Mouse (Mus musculus) limb, embryonic 14.5 days (tissue): ENCODE measurements around the gene Coa5. TPM values are rescaled to one million over a fixed set of nuclear protein-coding genes. Genes with fewer than 3 reads are reported as not detected.

ENCODE experiments used
- ATAC-seq: fragments of 200-750 bp; cut with Nextera tagmentation; 2 replicates; pipeline ENCODE4 v1.8.0; 2017; ENCODE audit warnings: low read depth, moderate number of reproducible peaks, moderate TSS enrichment; ENCODE audit not compliant: low FRiP score
- DNase-seq: peaks from one replicate; pipeline ENCODE4 v3.0.0-alpha.2; 2015; ENCODE audit warnings: low spot score
- H3K27ac ChIP-seq: fragments of 300-500 bp; sonication (generic); replicated peaks from 2 replicates; pipeline ENCODE4 v1.5.1; 2014; ENCODE audit warnings: low read depth, mild to moderate bottlenecking, low read length, moderate library complexity, mixed read lengths
- H3K27me3 ChIP-seq: fragments of 300-500 bp; sonication (generic); 2 replicates; pipeline ENCODE4 v1.6.1; 2014; ENCODE audit warnings: low read length, mixed read lengths; ENCODE audit not compliant: control insufficient read depth, insufficient read depth
- H3K36me3 ChIP-seq: fragments of 300-500 bp; sonication (generic); 2 replicates; pipeline ENCODE4 v1.6.1; 2014; ENCODE audit warnings: mild to moderate bottlenecking, low read length, moderate library complexity, mixed read lengths; ENCODE audit not compliant: control insufficient read depth, insufficient read depth
- H3K4me1 ChIP-seq: fragments of 300-500 bp; sonication (generic); 2 replicates; pipeline ENCODE4 v1.6.1; 2014; ENCODE audit warnings: antibody characterized with exemption, low read length, mixed read lengths; ENCODE audit not compliant: control insufficient read depth, insufficient read depth
- H3K4me2 ChIP-seq: fragments of 300-500 bp; sonication (generic); replicated peaks from 2 replicates; pipeline ENCODE4 v1.6.1; 2014; ENCODE audit warnings: low read depth, mild to moderate bottlenecking, low read length, moderate library complexity; ENCODE audit not compliant: severe bottlenecking
- H3K4me3 ChIP-seq: fragments of 300-500 bp; sonication (generic); replicated peaks from 2 replicates; pipeline ENCODE4 v1.5.1; 2014; ENCODE audit warnings: low read length
- H3K9ac ChIP-seq: fragments of 300-500 bp; sonication (generic); 2 replicates; pipeline ENCODE4 v1.6.1; 2014; ENCODE audit warnings: mild to moderate bottlenecking, low read depth, low read length, moderate library complexity; ENCODE audit not compliant: severe bottlenecking
- H3K9me3 ChIP-seq: fragments of 300-500 bp; sonication (generic); 2 replicates; pipeline ENCODE4 v1.6.1; 2016; ENCODE audit warnings: low read length; ENCODE audit not compliant: control insufficient read depth
- POLR2A ChIP-seq: fragments of 200-500 bp; IDR thresholded peaks from 2 replicates; pipeline ENCODE4 v1.8.0; 2012; ENCODE audit warnings: inconsistent platforms, mild to moderate bottlenecking, moderate library complexity, borderline replicate concordance; ENCODE audit not compliant: insufficient read depth, insufficient read length; ENCODE audit errors: extremely low read depth
- WGBS: fragments of 180-500 bp; shearing (Covaris S2); extraction: QIAGEN DNeasy Blood & Tissue Kit; methylation state at CpG from one replicate; pipeline ENCODE4 v1.1.7; 2014; 5-methylcytosine and 5-hydroxymethylcytosine counted together
- polyA plus RNA-seq, 2 experiments: library from polyadenylated mRNA; depleted of rRNA in 1 of 2; stranded (reverse) in 1 of 2; unstranded in 1 of 2; fragments of >200 nt; fragmentation: Nextera tagmentation in 1 of 2; extraction: Ambion mirVana in 1 of 2; gene quantifications; 2 replicates each; pipeline versions ENCODE4 v1.2.1 to v1.2.3; 2012 to 2014

Gene Coa5
- polyA plus RNA-seq (2012; rRNA removed) (42.9 and 52.2 TPM in 2 replicates), polyA plus RNA-seq (2014; fragmentation: Nextera tagmentation; extraction: Ambion mirVana) (50.9 and 52.3 TPM in 2 replicates)

DNA sequence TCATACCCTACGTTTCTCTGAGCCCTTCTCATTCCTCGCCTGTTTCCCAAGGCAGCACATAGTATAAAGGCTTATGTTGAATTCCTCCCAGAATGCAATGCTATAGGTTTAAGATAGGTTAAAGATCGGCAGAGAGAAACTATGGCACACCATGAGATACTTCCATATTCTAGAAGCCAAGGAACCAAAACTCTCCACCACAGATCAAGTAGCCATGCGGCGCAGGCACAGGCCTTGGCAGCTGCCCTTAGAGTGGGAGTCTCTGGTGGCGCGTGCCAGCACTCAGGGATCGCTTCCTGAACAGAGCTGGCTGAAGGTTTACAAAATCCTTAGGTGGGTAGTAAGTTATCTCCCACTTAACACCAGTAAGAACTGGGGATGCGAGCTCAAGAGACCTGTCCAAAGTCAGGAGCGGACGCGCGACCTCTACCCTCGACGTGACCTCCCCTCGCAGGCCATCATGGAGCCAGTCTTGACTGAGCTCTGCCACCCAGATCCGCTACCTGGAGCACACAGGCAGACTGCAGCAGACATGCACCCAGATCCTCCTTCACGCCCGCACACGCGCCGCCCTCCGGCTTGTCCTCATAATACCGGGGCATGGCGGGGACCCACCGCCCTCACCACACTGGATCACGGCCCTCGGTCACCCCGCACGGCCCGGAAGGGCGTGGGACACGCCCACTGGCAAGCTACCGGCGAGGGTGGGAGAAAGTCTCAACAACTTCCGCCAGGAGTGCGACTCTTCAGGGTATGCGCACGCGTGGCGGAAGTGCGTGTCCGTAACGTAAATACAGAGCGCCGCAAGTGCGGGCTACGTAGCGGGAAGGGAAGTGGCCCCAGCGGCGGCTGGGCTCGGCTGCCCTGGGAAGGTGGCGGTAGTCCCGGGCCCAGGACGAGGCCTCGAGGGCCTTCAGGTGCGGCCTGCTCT, at the start of gene Coa5, which contains the start of gene Unc50:
Gene Coa5, minus strand, starts transcription at position 738 of the 931 bp plus-strand sequence.
Gene Unc50, plus strand, starts transcription at position 774 of the 931 bp plus-strand sequence.
- WGBS: 4% methylated on average over 50 of the region's 57 CpGs
- peak within 1 kb of the TSS; percentile 96 for H3K4me3 ChIP-seq
- peak within 1 kb of the TSS; percentile 68 for H3K27ac ChIP-seq
- ATAC-seq (peak; percentile 98), DNase-seq (peak; percentile 92)
- peaks cover under 1% of the 10 kb centered on the region; the same call in 1 of the 2 replicates for H3K9me3 ChIP-seq
- H3K9ac ChIP-seq: peak within 1 kb of the TSS; percentile 90
- peaks cover 20% of the 10 kb centered on the region for H3K4me1 ChIP-seq
- TF ChIP-seq POLR2A: peak; percentile 93
- peaks cover 41% of the 10 kb centered on the region for H3K36me3 ChIP-seq
- no peaks in the 10 kb centered on the region for H3K27me3 ChIP-seq
- peak within 1 kb of the TSS; percentile 72 for H3K4me2 ChIP-seq

DNA sequence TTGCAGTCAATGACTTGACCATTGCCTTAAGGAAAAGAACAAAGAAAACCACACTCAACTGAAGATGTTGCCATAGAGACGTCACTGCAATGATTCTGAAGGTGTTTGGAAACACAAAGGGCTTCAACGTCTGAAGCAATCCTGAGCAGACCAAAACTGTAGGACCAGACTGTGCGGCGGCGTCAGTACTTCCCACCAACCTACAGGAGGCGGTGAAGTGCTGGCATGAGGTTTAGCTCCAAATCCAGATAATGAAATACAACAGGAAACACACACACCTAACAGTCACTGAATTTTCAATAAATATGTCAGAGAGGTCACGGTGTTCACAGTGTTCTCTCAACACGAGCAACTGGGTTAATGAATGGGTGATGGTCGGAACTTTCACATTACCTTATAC, 49.2 kb upstream of the Coa5 start:
- DNase-seq: no peak
- WGBS: 78% methylated on average over 9 of the region's 9 CpGs
- H3K36me3 ChIP-seq: no peaks in the 10 kb centered on the region
- no peak overlapping the region for H3K4me3 ChIP-seq
- no peak for TF ChIP-seq POLR2A
- no peak overlapping the region for H3K27ac ChIP-seq
- no peaks in the 10 kb centered on the region for H3K9me3 ChIP-seq
- H3K9ac ChIP-seq: no peak overlapping the region
- ATAC-seq: no peak
- no peaks in the 10 kb centered on the region for H3K27me3 ChIP-seq
- no peak overlapping the region for H3K4me2 ChIP-seq
- H3K4me1 ChIP-seq: no peaks in the 10 kb centered on the region

DNA sequence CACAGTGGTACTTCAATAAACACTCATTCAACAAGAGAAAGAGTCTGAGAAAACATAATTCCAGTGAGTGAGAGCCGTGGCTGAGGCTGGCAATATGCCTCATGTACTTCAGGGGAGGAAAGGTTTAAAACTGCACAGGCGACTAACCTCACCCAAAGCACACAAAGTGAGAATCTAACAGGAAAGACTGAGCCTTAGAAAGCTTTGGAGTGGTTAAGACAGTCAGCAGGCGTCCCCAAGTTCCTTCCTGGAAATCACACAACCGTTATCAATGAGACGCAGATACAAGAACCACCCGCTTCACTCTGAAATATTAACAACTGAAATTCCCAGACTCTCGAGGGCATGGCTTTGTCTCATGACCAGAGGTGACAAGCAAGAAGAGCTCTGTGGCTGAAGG, 48.5 kb upstream of the Coa5 start:
- Histone ChIP-seq H3K9me3 (no peaks in the 10 kb centered on the region), H3K36me3 (no peaks in the 10 kb centered on the region), H3K27ac (no peak overlapping the region), H3K27me3 (no peaks in the 10 kb centered on the region), H3K4me3 (no peak overlapping the region), H3K9ac (no peak overlapping the region), H3K4me2 (no peak overlapping the region), H3K4me1 (no peaks in the 10 kb centered on the region)
- 72% methylated on average over 7 of the region's 7 CpGs for WGBS
- DNase-seq: no peak
- no peak for TF ChIP-seq POLR2A
- ATAC-seq: no peak

DNA sequence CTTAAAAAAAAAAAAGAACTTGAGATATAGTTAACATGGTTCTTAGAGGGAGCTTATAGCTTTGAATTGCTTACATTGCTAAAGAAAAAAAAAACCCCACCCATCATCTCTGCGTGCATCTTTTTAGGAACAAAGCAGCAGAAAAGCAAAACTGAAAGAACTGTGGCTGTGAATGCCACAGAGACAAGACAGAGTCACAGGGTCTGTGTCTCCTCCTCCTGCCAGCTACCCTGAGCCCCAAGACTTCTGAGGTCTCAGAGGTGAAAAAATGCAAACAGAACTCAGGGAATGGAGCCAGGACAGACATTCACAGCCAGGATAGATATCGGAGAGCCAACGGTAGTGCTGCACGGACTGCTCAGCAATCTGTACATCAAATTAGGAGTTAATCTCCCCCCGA, 48.0 kb upstream of the Coa5 start:
- TF ChIP-seq POLR2A: no peak
- Histone ChIP-seq H3K4me3 (no peak overlapping the region), H3K27ac (no peak overlapping the region), H3K36me3 (no peaks in the 10 kb centered on the region), H3K9me3 (no peaks in the 10 kb centered on the region), H3K9ac (no peak overlapping the region), H3K27me3 (no peaks in the 10 kb centered on the region), H3K4me1 (no peaks in the 10 kb centered on the region), H3K4me2 (no peak overlapping the region)
- 83% methylated on average over 5 of the region's 5 CpGs for WGBS
- DNase-seq (no peak), ATAC-seq (no peak)

DNA sequence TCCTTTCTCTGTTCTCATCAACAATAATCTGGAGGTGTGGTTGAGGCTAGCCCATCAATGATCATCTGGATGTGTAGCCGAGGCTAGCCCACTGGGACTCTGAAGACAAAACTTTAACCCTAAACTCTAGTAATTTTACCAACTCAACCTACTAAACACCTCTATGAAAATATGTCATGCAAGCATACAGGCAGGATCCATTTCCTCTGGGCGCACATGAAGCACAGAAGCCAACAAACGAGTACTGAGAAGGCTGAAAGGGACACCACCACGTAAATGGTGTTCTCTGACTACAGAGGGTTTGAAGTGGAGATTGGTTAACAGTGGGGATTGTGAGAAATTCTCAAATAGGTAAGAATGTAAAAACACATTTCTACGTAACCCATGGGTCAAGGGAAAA, 47.3 kb upstream of the Coa5 start:
- H3K4me2 ChIP-seq: no peak overlapping the region
- no peak for TF ChIP-seq POLR2A
- H3K27me3 ChIP-seq: no peaks in the 10 kb centered on the region
- no peak for ATAC-seq
- H3K9ac ChIP-seq: no peak overlapping the region
- no peak overlapping the region for H3K27ac ChIP-seq
- DNase-seq: no peak
- H3K4me1 ChIP-seq: no peaks in the 10 kb centered on the region
- no peaks in the 10 kb centered on the region for H3K9me3 ChIP-seq
- no peak overlapping the region for H3K4me3 ChIP-seq
- WGBS: 83% methylated on average over 5 of the region's 5 CpGs
- no peaks in the 10 kb centered on the region for H3K36me3 ChIP-seq
